Mouse (Mus musculus) heart, adult 2 months (tissue): ENCODE data around the gene Dmpk.

Source experiments
- CTCF ChIP-seq: fragments of 200-600 bp; IDR thresholded peaks from 2 replicates; pipeline ENCODE4 v1.8.1; 2022; ENCODE audit warnings: antibody characterized with exemption, mild to moderate bottlenecking, moderate library complexity
- POLR2A ChIP-seq: fragments of 200-500 bp; IDR thresholded peaks from 2 replicates; pipeline ENCODE4 v1.6.1; 2011; ENCODE audit warnings: mild to moderate bottlenecking, low read depth, low read length, control low read depth; ENCODE audit not compliant: insufficient read depth

GRCm38 (mm10) chr7:19067063-19067462, 16.6 kb upstream of the Dmpk start:
- no peak for TF ChIP-seq CTCF
- no peak for TF ChIP-seq POLR2A
